Comparison of ENCODE assay signal across 8 mouse cellular contexts in genomic region chr16:57231089-57231936, GRCm38 (mm10). TPM values are rescaled to one million over a fixed set of nuclear protein-coding genes. Genes with fewer than 3 reads are reported as not detected.
DNase-seq lines count a peak whose midpoint lies in the region; ATAC-seq lines count a peak whose summit lies in the region.

Gene Tbc1d23 (minus strand): TSS chr16:57231504.

- peak; percentile 100 for DNase-seq in adipocyte (ENCODE audit: low spot score)
- peak; percentile 98 for DNase-seq in embryo, embryonic 10 days (ENCODE audit: low spot score)
- DNase-seq in gastrocnemius, postnatal 10 days: peak; percentile 98
- DNase-seq in induced T-regulatory cell, adult 2 months (ENCODE audit: low read depth): peak; percentile 98
- peak; percentile 97 to 98 for DNase-seq in left cerebral cortex, adult 9 months (ENCODE audit: low spot score in 2 of 2)
- peak; percentile 96 for DNase-seq in right cerebral cortex, postnatal 14 days
- peak; percentile 90 to 96 for DNase-seq in urinary bladder, postnatal 36 days (ENCODE audit: low spot score in 2 of 2)

- ATAC-seq in megakaryocyte progenitor cell, adult 5-6 weeks (replicated peaks; ENCODE audit: poor library complexity): peak; percentile 97

RNA-seq across cellular contexts. Expression of gene Tbc1d23, which starts in this region (rescaled TPM):
- 10 to 100 TPM; 24.6 to 29.0 TPM for total RNA-seq in gastrocnemius, postnatal 10 days (2021)
- 36.9 and 40.2 TPM in 2 replicates for total RNA-seq in megakaryocyte progenitor cell, adult 5-6 weeks (2015)
- total RNA-seq in megakaryocyte progenitor cell, adult 5-6 weeks (2017): 46.5 and 53.8 TPM in 2 replicates

Comparison
In these comparisons a context has a peak if more than half of its experiments do, and no peak if none do; other contexts are left out.
1. Peak in every context shown above with its lines: DNase-seq and ATAC-seq.